8 mouse cellular contexts compared by ENCODE assay signal in the genomic region with DNA sequence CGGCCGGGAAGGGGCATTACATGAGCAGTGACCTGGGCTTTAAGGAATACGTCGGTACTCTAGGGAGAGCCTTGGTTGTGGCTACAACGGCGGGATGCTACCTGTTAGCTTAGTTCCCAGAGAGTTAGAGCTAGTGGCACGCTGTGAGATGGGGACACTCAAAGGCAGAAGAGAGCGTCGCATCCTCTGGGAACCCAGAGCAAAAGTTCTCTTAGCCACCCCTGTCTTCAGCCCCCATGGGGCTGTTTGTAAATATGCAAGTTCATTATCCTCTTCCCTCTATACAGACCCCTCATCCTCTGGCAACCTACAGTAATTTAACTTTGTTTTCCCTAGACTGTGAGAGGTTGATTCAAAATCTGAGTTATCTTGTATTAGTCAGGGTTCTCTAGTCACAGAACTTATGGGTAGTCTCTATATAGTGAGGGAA. TPM values are rescaled to one million over a fixed set of nuclear protein-coding genes. Genes with fewer than 3 reads are reported as not detected.
DNase-seq lines count a peak whose midpoint lies in the region; ATAC-seq and TF ChIP-seq lines count a peak whose summit lies in the region.

No protein-coding gene starts in this region.

- no peak for DNase-seq in heart, postnatal 0 days (ENCODE audit: low spot score)
- no peak for DNase-seq in heart, adult 8-10 months (ENCODE audit: low spot score)
- DNase-seq in hindbrain, embryonic 11.5 days (ENCODE audit: low spot score): no peak
- DNase-seq in midbrain, embryonic 11.5 days (ENCODE audit: low spot score, missing footprints): no peak
- no peak for DNase-seq in adrenal gland, adult 18-20 months (ENCODE audit: low spot score in 2 of 2)
- no peak for DNase-seq in right cerebral cortex, postnatal 36 days (ENCODE audit: low spot score in 2 of 2)
- DNase-seq in layer of hippocampus, postnatal 10 days (ENCODE audit: low spot score in 2 of 2): no peak

- no peak for TF ChIP-seq CTCF in heart, postnatal 0 days (IDR thresholded peaks at IDR 0.05; ENCODE audit: low read depth)

- no peaks in the 10 kb centered on the region for H3K27me3 ChIP-seq in heart, postnatal 0 days (ENCODE audit: control insufficient read depth, insufficient read depth, low read length)
- no peaks in the 10 kb centered on the region for H3K27me3 ChIP-seq in hindbrain, embryonic 11.5 days (ENCODE audit: control insufficient read depth, insufficient read depth, low read length)
- H3K27me3 ChIP-seq in midbrain, embryonic 11.5 days (ENCODE audit: control insufficient read depth, insufficient read depth, low read length): no peaks in the 10 kb centered on the region

- ATAC-seq in heart, postnatal 0 days (ENCODE audit: insufficient read depth, low read depth): no peak
- peak; percentile 75 for ATAC-seq in activated CD4-positive, CD25-positive, alpha-beta regulatory T cell, adult 4 months
- ATAC-seq in hindbrain, embryonic 11.5 days (ENCODE audit: low FRiP score): no peak
- ATAC-seq in midbrain, embryonic 11.5 days (ENCODE audit: low FRiP score): no peak; the same call in 1 of the 2 replicates

- no peak for TF ChIP-seq EP300 in heart, postnatal 0 days (IDR thresholded peaks at IDR 0.05; ENCODE audit: low read depth)

- no peaks in the 10 kb centered on the region for H3K36me3 ChIP-seq in heart, postnatal 0 days (replicated peaks; ENCODE audit: control insufficient read depth, insufficient read depth, low read length)
- no peaks in the 10 kb centered on the region for H3K36me3 ChIP-seq in hindbrain, embryonic 11.5 days (ENCODE audit: control insufficient read depth, insufficient read depth, low read length)
- H3K36me3 ChIP-seq in midbrain, embryonic 11.5 days (ENCODE audit: control insufficient read depth, insufficient read depth, low read length): no peaks in the 10 kb centered on the region

- peak overlapping the region; percentile 50 for H3K9ac ChIP-seq in heart, postnatal 0 days (replicated peaks; ENCODE audit: low read depth, low read length)
- H3K9ac ChIP-seq in hindbrain, embryonic 11.5 days (ENCODE audit: low read depth, low read length): peak overlapping the region; percentile 61
- H3K9ac ChIP-seq in midbrain, embryonic 11.5 days (ENCODE audit: low read length): peak overlapping the region; percentile 72

- peaks cover 7% of the 10 kb centered on the region; the same call in 1 of the 2 replicates for H3K4me1 ChIP-seq in heart, postnatal 0 days (ENCODE audit: control insufficient read depth, insufficient read depth)
- H3K4me1 ChIP-seq in hindbrain, embryonic 11.5 days (replicated peaks; ENCODE audit: control insufficient read depth, insufficient read depth, low read length): no peaks in the 10 kb centered on the region
- peaks cover 4% of the 10 kb centered on the region for H3K4me1 ChIP-seq in midbrain, embryonic 11.5 days (ENCODE audit: control insufficient read depth, insufficient read depth, low read length)

- WGBS in heart, postnatal 0 days: 0% methylated on average over 9 of the region's 9 CpGs
- under 1% methylated on average over 9 of the region's 9 CpGs for WGBS in hindbrain, embryonic 11.5 days
- 0% methylated on average over 9 of the region's 9 CpGs for WGBS in midbrain, embryonic 11.5 days

- peak overlapping the region; percentile 58 for H3K4me3 ChIP-seq in heart, postnatal 0 days (ENCODE audit: low read depth, low read length)
- H3K4me3 ChIP-seq in hindbrain, embryonic 11.5 days (ENCODE audit: low read depth, low read length): peak overlapping the region; percentile 37
- peak overlapping the region; percentile 57 for H3K4me3 ChIP-seq in midbrain, embryonic 11.5 days (ENCODE audit: low read depth, low read length)

- H3K4me2 ChIP-seq in heart, postnatal 0 days (ENCODE audit: low read depth, low read length): peak overlapping the region; percentile 86
- H3K4me2 ChIP-seq in hindbrain, embryonic 11.5 days (replicated peaks; ENCODE audit: low read depth, low read length): peak overlapping the region; percentile 48
- peak overlapping the region; percentile 75 for H3K4me2 ChIP-seq in midbrain, embryonic 11.5 days

- no peaks in the 10 kb centered on the region for H3K9me3 ChIP-seq in heart, postnatal 0 days (replicated peaks; ENCODE audit: control insufficient read depth, low read length)
- no peaks in the 10 kb centered on the region for H3K9me3 ChIP-seq in hindbrain, embryonic 11.5 days (ENCODE audit: control insufficient read depth, low read length)
- H3K9me3 ChIP-seq in midbrain, embryonic 11.5 days (ENCODE audit: control insufficient read depth, low read length): no peaks in the 10 kb centered on the region

- H3K27ac ChIP-seq in heart, postnatal 0 days (ENCODE audit: low read depth): peak overlapping the region; percentile 67
- no peak overlapping the region for H3K27ac ChIP-seq in hindbrain, embryonic 11.5 days (ENCODE audit: low read depth, low read length)
- H3K27ac ChIP-seq in midbrain, embryonic 11.5 days (ENCODE audit: low read depth, low read length): no peak overlapping the region

RNA-seq across cellular contexts. Expression of a gene that starts 0.3 kb away (rescaled TPM):
- total RNA-seq in heart, postnatal 0 days (2014; rRNA removed; ENCODE audit: low replicate concordance): 32.5 and 52.3 TPM in 2 replicates
- 24.8 and 25.9 TPM in 2 replicates for polyA plus RNA-seq in heart, postnatal 0 days (2015; fragmentation: Nextera tagmentation; extraction: Ambion mirVana)
- 10 to 100 TPM; 14.2 to 15.6 (median 14.6) TPM for total RNA-seq in heart, adult 8-10 months (2022)
- polyA plus RNA-seq in activated CD4-positive, CD25-positive, alpha-beta regulatory T cell, adult 4 months (2017; shearing (Covaris generic)): 10 to 100 TPM; 13.8 to 15.7 TPM
- 14.7 and 15.9 TPM in 2 replicates for polyA plus RNA-seq in hindbrain, embryonic 11.5 days (2014; fragmentation: Nextera tagmentation; extraction: Ambion mirVana)
- 14.7 and 17.5 TPM in 2 replicates for polyA plus RNA-seq in midbrain, embryonic 11.5 days (2014; fragmentation: Nextera tagmentation; extraction: Ambion mirVana)
- 10 to 100 TPM; 41.4 to 67.5 TPM for total RNA-seq in adrenal gland, adult 18-20 months (2021)
- total RNA-seq in layer of hippocampus, postnatal 10 days (2021): 10 to 100 TPM; 11.6 to 15.2 TPM

RNA-seq across cellular contexts. Expression of a gene that starts 18.1 kb away (rescaled TPM):
- total RNA-seq in heart, postnatal 0 days (2014; rRNA removed; ENCODE audit: low replicate concordance): 17.2 and 48.4 TPM in 2 replicates
- 12.2 and 12.5 TPM in 2 replicates for polyA plus RNA-seq in heart, postnatal 0 days (2015; fragmentation: Nextera tagmentation; extraction: Ambion mirVana)
- total RNA-seq in heart, adult 8-10 months (2022): 10 to 100 TPM; 21.9 to 55.5 (median 33.1) TPM
- not detected for polyA plus RNA-seq in activated CD4-positive, CD25-positive, alpha-beta regulatory T cell, adult 4 months (2017; shearing (Covaris generic))
- 0.46 and 0.52 TPM in 2 replicates for polyA plus RNA-seq in hindbrain, embryonic 11.5 days (2014; fragmentation: Nextera tagmentation; extraction: Ambion mirVana)
- polyA plus RNA-seq in midbrain, embryonic 11.5 days (2014; fragmentation: Nextera tagmentation; extraction: Ambion mirVana): 0.59 and 0.63 TPM in 2 replicates
- total RNA-seq in adrenal gland, adult 18-20 months (2021): under 1 TPM; 0.17 to 0.45 TPM
- total RNA-seq in layer of hippocampus, postnatal 10 days (2021): 1 to 10 TPM; 2.6 to 4.2 TPM
